Mouse (Mus musculus) G1E-ER4 (cell line): Measurements from ENCODE around the gene Atf6. TPM values are rescaled to one million over a fixed set of nuclear protein-coding genes. Genes with fewer than 3 reads are reported as not detected.

Source experiments
- GATA1 ChIP-seq: IDR thresholded peaks from one replicate; pipeline ENCODE4 v1.8.0; 2012; ENCODE audit warnings: low read length, inconsistent platforms
- polyA plus RNA-seq: library from polyadenylated mRNA; stranded (reverse); fragments of >175 nt; gene quantifications from 2 replicates; pipeline ENCODE4 v1.2.3, GENCODE M21; 2012

Atf6 gene
- polyA plus RNA-seq, 1 experiment = 1.3 TPM

DNA sequence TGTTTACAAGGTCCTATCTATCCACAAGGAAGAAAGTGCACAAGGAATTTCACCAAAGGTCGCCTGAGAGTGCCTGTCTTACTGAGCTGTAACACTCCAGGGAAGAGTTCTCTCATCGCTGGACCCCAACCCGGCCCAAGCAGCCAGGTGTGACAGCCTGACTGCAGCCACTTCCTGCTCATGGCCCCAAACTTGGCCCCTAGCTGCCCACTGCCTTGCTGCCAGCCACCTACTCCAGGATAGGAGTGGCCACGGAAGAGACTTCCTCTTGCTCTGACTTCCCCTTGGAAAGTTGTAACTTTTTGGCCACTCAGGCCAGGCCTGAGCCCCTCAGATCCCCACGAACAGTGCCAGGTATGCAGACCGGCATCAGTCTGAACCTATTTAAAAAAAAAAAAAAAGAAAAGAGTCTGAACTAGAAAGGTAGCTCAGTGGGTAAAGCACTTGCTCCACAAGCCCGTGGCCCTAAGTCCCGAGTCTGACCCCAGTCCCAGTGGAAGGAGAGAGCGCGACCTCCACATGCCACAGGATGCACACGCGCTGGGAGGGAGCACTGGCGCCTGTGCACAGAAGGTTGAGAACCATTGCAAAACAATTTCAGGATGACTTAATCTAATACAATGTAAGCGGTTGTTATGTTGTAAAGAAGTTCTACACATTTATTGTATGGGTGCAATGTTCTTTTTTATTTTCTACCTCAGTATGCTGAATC is 47.3 kb downstream of the Atf6 start:
- no peak for TF ChIP-seq GATA1

GRCm38 (mm10) chr1:170815287-170816004 is 52.1 kb downstream of the Atf6 start:
- TF ChIP-seq GATA1 = no peak

DNA sequence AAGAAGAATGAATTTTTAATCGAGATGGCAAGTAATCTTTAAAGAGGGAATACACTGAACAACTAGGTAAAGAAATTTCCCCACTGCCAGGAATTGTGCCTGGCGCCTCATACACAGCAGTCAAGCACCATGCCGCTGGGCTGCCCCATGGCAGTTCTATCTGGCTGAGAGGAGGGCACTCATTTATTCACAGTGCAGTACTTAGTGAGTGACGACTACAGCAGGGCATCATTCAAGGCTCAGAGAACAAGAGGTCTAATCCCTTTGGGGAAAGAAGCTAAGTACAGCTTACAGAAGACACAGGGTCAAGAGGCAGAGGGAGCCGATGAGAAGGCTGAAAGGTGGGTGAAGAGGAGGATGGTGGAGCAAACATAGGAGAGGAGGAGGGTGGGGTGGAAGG is 54.7 kb downstream of the Atf6 start:
- no peak for TF ChIP-seq GATA1

GRCm38 (mm10) chr1:170807600-170808270 is 59.8 kb downstream of the Atf6 start:
- TF ChIP-seq GATA1 = no peak

GRCm38 (mm10) chr1:170804721-170805120 is 62.9 kb downstream of the Atf6 start:
- no peak for TF ChIP-seq GATA1

DNA sequence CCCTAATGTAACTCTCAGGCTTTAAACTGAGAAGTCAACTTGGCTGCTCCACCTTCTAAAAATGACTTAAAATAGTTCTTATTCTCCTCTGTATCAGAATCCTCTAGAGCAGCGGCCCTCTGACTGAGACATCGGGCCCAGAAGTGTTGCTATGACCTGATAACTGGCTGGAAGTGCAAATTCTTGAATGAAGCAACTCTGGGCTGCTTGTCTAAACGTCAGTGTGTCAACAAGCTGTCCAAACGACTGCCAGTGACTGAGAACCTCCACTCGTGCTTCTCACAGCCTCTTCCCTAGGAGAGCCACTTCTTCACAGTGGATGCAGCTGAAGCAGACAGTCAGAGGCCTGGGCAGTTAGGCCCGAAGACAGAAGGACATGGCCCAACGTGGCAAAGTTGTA is 64.9 kb downstream of the Atf6 start:
- no peak for TF ChIP-seq GATA1

DNA sequence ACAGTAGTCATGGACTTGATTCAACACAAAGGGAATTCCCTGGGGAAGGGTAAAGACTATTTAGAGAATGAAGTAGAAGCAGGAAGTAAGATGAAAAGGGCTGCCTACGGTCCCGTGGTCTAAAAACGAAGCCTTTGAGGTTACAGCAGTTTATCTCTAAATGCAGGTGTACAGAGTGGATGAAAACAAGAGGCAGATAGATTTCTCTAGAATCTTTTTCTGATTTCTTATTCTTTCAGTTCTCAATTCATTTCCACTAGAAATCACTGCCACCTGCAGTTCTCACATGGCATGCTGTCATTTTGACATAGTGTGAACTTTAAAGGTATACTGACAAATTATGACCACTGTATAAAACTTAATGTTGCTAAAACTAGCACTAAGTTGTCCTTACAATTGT is 66.9 kb downstream of the Atf6 start:
- no peak for TF ChIP-seq GATA1

DNA sequence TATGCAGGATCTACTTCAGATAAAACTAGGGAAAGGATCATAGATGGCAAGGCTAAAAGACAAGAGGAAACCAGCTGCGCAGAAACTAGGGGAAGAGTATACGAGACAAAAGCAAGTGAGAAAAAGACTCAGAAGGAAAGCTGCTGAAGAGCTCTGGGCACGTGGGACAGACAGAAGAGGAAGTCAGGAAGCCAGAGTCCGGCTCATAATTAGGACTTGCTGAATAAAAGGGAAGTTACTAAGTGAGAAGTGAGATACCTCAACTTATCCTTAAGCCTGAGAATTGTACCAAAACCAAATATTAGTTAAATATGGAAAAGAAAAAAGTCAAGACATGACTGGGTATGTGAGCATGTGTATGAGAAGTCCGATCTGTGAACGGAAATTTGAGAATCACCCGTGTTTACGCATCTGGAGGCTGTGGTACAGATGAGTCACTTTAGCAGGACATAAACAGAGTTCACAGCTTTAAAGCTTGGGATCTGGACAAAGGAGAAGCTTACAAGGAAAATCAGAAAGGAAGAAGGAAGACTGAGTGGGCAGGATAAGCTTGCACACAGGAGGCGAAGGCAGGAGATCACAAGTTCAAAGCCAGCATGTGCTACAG is 71.7 kb downstream of the Atf6 start:
- TF ChIP-seq GATA1 = no peak

- TF ChIP-seq GATA1 = no peak
Measured at GRCm38 (mm10) chr1:170791542-170791941, 76.0 kb downstream of the Atf6 start.

DNA sequence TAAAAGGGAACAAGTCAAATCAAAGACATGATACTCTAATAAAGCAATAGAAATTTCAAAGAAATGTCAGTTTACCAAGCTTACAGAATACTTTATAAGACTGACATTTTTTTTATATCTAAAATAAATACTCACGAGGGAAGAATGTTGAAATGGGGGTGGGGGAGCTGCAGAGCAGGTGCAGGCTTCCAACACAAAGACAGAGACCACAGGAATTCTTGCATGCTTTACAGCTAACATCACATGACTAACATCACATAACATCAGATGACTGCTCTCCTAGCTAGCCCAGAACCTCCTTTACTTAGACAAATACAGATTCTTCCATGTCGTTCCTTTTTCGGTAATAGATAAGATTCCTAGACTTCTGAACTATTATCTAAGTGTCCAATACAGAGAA is 76.6 kb downstream of the Atf6 start:
- TF ChIP-seq GATA1 = no peak

GRCm38 (mm10) chr1:170787643-170788042 is 79.9 kb downstream of the Atf6 start:
- TF ChIP-seq GATA1 = no peak

DNA sequence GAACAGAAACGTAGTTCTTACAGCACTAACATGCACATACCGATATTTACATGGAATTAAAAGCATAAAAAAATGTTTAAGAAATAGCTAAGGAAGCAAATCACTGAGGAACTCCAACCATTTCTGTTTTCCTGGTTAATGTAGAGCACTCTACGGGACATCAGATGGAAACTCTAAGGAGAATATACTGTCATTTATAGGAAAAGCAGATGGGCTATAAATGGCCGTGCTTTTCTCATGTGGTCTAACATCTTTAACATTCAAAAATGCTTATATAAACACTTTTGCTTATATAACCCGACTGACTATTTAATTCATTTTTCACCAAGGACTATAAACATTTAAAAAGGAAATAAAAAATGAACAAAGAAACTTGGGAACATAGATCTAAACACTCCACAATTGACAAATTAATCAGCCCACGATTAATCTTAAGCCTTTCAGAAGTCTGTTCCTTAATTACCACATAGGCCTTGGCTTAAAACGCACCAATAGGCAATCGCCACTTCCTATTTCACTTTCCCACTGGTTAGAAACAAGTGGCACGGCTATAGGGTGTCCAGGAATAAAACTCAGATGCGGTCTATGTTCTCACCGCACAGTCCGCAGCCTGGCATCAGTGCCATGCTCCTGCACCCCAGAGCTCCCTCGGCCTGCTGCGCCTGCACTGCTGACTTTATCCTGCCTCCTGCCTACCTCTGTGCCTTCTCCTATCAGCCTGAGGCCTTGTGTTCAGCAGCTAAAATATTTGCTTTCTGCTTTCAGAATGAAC is 80.8 kb downstream of the Atf6 start:
- TF ChIP-seq GATA1 = no peak

GRCm38 (mm10) chr1:170777688-170778087 is 89.9 kb downstream of the Atf6 start:
- TF ChIP-seq GATA1 = no peak

DNA sequence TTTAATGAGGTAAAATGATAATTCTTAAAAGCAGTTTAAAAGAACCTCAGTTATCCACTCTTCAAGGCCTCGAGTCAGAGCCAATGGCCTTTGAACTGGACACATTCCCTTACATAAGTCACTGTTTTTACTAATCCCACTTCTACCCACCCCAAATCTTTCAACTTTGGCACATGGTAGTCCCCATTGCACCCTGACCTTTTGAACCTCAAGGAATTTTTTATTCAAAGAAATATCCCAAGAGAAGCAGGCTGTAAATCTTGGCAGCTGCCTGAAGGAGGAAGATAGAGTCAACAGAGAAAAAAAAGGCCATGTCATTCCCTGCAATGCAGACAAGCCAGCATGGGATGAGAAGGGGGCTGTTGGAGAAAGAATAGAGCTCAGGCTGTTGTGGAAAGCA is 93.1 kb downstream of the Atf6 start:
- TF ChIP-seq GATA1 = no peak

GRCm38 (mm10) chr1:170773506-170773905 is 94.1 kb downstream of the Atf6 start:
- TF ChIP-seq GATA1 = no peak
